Mouse (Mus musculus) left cerebral cortex, adult 18-20 months (tissue): ENCODE measurements around the gene Tmem131. TPM values are rescaled to one million over a fixed set of nuclear protein-coding genes. Genes with fewer than 3 reads are reported as not detected.

Source experiments
- DNase-seq, 2 experiments: peaks; one replicate each; pipeline ENCODE4 v3.0.0; 2021 to 2022; ENCODE audit warnings: low spot score in 2 of 2, mixed read lengths in 1 of 2
- total RNA-seq, 2 experiments: library from RNA; stranded (reverse); gene quantifications; 2 replicates each; pipeline ENCODE4 v1.2.3; 2021

Gene Tmem131
- total RNA-seq, 2 experiments from 2014 or later = 51.7 to 55.0 TPM

- no peak for DNase-seq
Observed at GRCm38 (mm10) chr1:36796711-36797110, 146.8 kb downstream of the Tmem131 start.

DNA sequence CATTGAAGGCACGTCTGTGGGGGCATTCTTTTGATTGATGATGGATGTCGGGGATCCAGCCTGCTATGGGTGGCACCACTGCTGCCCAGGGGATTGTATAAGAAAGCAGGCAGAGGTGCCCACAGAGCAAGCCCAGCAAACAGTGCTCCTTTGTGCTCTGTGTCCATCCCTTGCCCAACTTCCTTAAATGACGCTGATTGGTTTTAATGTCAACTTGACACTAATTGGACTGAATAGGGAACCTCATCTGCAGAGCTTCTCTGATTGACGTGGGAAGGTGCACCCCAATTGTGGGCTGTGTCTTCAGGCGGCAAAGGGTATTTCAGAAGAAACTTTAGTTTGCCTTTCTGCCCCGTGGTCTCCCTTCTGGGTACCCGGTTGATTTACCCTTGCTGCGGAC, 154.1 kb downstream of the Tmem131 start:
- DNase-seq = no peak

DNA sequence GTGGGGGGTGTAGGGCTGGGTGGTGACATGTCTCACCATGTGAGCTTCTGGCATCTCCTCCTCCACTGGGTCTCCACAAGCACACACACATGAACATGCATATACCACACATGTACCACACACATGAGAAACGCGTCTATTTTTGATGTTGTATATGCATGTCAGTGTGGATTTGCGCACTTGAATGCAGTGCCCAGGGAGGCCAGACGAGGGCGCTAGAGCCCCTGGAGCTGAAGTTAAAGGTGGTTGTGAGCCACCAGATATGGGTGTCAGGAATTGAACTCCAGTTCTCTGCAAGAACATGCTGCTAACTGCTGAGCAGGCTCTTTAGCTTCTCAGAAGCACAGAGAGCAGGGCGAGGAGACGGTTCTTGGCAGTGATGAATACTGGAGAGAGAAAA, 157.1 kb downstream of the Tmem131 start:
- DNase-seq = no peak

GRCm38 (mm10) chr1:36785238-36785641, 158.2 kb downstream of the Tmem131 start:
- peak; percentile 41 to 44 for DNase-seq

DNA sequence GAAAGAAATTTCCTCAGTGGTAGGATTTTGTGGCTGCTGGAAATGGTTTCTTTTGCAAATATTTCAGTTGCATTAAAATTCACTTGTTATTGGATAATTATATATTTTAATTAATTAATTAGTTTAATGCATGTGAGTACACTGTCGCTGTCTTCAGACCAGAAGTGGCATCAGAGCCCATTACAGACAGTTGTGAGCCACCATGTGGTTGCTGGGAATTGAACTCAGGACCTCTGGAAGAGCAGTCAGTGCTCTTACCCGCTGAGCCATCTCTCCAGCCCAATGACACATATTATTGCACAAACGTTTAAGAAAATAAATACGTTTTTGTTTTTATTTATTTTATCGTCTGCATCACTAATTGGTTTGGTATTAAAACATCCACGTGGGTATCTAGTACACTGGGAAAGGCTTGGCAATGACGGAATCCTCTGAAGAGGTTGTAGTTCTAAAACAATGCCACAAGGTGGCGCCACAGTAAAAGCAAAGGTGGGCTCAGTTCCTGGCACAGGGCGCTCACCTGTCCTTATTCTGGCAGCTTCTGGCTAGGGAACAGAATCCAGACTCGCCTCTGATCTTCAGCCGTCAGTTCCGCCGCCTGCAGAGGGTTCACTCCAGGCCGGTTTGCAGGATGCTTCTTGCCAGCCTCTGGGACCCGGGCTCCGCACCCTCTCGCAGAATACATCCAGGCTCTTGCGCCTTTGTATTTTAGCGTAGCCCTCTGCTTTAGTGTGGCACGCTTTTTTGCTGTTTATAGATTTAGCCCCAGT, 158.9 kb downstream of the Tmem131 start:
- peak; percentile 86 to 91 for DNase-seq

DNA sequence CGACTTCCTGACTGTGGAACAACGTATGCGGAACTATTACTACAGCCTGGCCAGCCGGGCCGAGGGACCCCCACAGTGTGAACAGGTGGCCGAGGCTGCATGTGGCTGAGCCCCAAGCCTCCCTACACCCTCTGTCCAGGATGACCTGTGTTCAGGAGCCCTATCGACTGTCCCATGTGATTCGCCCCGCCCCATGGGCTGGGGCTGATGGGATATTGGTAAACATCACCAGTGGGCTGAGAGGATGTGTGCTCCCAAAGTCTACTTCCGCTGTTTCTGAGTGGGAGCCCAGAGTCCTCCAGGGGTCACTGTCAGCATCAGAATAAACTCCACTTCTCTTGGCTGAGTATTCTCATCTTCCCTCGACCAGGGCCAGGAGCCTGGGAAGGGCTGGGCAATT, 161.0 kb downstream of the Tmem131 start:
- no peak for DNase-seq

GRCm38 (mm10) chr1:36780793-36781192, 162.7 kb downstream of the Tmem131 start:
- DNase-seq = no peak

DNA sequence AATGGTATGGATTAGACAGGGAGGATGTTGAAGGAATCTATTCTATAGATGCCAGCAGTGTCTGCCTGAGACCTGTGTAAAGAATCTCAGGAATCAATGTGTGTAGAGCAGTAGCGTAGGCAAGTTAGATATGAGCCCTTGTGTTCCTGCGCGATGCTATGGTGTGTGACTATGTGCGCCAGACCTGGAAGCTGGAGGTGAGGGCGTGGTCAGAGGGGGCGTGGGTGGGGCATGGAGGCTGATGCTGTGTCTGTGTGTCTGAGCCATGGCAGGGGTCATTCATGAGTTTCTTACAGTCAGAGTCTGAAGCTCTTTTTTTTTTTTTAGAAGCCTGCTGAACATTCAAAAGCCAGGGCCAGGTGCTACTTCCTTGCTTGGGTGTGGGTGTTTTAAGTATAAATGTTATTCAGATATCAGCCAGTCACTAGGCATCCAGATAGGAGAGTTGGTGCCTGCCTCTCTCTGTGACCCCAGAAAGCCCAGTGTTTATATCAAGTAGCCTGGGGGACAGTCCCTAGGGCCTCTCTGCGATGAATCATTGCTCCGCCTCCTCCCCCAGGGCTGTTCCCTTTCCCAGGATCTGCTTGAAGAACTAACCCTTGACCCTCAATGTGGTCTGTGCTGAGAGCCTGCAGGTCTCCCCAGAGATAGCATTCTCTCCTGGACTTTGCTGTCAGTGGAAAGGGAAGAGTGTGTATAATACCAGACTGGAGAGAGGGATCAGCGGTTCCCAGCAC, 171.1 kb downstream of the Tmem131 start:
- DNase-seq = no peak

DNA sequence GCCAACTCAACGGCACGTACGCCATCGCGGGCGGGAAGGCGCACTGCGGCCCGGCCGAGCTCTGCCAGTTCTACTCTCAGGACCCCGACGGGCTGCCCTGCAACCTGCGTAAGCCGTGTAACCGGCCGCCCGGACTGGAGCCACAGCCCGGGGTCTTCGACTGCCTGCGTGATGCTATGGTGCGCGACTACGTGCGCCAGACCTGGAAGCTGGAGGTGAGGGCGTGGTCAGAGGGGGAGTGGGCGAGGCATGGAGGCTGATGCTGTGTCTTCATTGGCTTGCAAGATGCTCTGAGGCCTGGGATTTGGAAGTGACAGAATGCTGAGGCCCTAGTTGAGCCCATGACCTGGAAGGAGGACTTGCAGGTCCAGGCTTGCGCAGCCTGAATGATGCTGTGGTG, 172.5 kb downstream of the Tmem131 start:
- DNase-seq = no peak

- DNase-seq = no peak
Observed at GRCm38 (mm10) chr1:36769951-36770350, 173.5 kb downstream of the Tmem131 start.

GRCm38 (mm10) chr1:36768786-36769185, 174.7 kb downstream of the Tmem131 start:
- no peak for DNase-seq

DNA sequence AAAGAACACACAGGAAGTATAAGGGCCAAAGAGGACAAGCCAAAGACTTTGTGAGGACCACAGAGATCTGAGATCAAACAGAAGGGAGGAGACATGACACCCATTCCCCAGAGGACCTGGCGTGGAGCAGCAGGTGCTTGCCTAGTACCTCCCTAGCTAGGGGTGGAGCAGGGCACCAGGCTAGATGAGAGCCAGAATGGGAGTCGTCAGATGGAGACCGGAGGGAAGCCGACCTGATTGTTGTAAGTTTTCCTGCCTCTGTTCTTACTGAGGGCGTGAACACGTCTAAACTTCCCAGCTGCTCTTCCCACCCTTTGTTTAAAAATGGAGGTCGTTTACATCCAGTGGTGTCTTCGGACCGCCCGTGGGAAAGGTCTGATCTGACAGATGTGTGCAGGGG, 176.1 kb downstream of the Tmem131 start:
- no peak for DNase-seq

- no peak for DNase-seq
Observed at GRCm38 (mm10) chr1:36766431-36767205, 176.8 kb downstream of the Tmem131 start.

- no peak for DNase-seq
Observed at GRCm38 (mm10) chr1:36761568-36761967, 181.9 kb downstream of the Tmem131 start, which contains the start of gene Zap70. Gene Zap70 (plus strand): TSS chr1:36761798.

DNA sequence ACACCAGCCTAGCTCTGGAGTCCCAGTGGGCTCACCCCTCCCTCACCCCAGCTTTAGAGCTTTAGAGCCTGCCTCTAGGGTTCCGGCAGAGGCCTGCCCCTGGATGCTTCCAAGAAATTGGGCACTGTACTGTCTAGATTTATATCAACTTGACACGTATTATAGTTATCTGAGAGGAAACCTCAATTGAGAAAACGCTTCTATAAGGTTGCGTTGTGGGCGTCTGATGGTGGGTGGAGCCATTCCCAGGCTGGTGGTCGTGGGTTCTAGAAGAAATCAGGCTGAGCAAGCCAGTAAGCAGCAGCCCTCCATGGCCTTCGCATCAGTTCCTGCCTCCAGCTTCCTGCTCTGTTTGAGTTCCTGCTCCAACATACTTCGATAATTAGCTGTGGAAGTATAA, 182.4 kb downstream of the Tmem131 start:
- DNase-seq = no peak

GRCm38 (mm10) chr1:36760401-36760800, 183.1 kb downstream of the Tmem131 start:
- no peak for DNase-seq

DNA sequence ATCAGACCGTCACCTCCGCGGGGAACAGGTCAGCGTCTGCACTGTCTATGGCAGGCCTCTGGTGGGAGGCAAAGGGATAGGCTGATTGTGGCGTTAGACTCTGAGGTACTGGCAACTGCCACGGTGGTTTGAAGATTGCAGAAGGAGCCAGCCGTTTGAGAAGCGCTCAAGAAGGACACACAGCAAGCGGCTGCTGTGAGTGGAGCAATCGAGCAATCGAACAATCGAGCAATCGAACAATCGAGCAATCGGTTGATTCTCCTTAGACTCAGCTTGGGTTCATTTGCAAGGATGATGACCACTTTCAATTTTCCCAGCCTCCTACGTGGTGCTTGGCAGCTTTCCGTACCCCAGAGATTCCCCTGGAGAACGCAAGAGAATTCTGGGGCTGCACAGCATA, 184.4 kb downstream of the Tmem131 start:
- no peak for DNase-seq

DNA sequence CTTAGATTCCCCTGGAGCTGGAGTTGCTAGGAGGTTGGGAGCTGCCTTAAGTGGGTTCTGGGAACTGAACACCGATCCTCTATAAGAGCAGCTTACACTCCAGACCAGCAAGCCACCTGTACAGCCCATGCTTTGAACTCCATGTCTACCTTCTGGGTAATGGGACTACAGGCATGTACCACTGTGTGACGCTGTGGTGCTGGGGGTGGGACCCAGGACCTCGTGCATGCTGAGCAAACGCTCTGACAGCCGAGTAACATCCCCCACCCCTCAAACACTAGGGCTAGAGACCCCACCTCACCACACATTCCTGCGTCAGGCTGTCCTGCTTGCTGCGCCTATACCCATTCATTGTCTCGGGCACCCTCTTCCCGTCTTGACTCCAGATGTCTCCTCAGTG, 184.9 kb downstream of the Tmem131 start:
- DNase-seq = no peak

- DNase-seq = no peak
Observed at GRCm38 (mm10) chr1:36753932-36754675, 189.4 kb downstream of the Tmem131 start.

DNA sequence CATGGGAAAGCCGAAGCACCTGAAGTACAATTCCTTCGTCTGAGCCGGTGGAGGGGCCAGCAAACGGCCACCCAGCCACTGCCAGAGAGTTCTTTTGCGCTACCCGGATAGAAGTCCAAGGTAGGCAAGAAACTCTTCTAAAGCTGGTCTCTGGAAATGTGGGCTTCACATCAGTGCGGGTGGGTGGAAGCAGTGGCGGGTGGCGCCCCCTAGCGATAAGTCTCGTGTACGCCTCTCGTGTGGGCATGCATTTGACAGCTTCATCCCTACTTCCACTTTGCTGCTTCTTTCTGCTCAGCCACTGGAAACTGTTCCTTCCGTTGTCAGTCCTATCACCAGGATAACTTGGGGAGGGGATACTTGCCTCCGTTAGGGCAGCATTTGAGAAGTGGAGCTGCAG, 197.0 kb downstream of the Tmem131 start:
- DNase-seq = no peak

GRCm38 (mm10) chr1:36745661-36746060, 197.8 kb downstream of the Tmem131 start:
- no peak for DNase-seq
